Mouse (Mus musculus) intestine, embryonic 14.5 days (tissue): ENCODE measurements around the gene Vmn1r56. TPM values are rescaled to one million over a fixed set of nuclear protein-coding genes. Genes with fewer than 3 reads are reported as not detected.
"Not testable (repeated sequence)": the region's sequence is repeated elsewhere in the genome, so short reads cannot be mapped to it uniquely, and the experiment has no call there.

Experiments used
- ATAC-seq: fragments of 200-750 bp; cut with Nextera tagmentation; replicated peaks from 2 replicates; pipeline ENCODE4 v1.8.0; 2017; ENCODE audit warnings: low read depth, moderate number of reproducible peaks, moderate TSS enrichment, moderate library complexity; ENCODE audit not compliant: low FRiP score, low TSS enrichment
- DNase-seq: peaks from one replicate; pipeline ENCODE4 v3.0.0-alpha.2; 2018; ENCODE audit warnings: low spot score
- H3K27ac ChIP-seq: fragments of 300-500 bp; sonication (generic); 2 replicates; pipeline ENCODE4 v1.5.1; 2014; ENCODE audit warnings: low read depth, mild to moderate bottlenecking, control low read depth
- H3K27me3 ChIP-seq: fragments of 300-500 bp; sonication (generic); replicated peaks from 2 replicates; pipeline ENCODE4 v1.6.1; 2014; ENCODE audit warnings: low read length, control low read depth; ENCODE audit not compliant: control insufficient read depth, insufficient read depth
- H3K36me3 ChIP-seq: fragments of 300-500 bp; sonication (generic); 2 replicates; pipeline ENCODE4 v1.6.1; 2014; ENCODE audit warnings: low read length, control low read depth; ENCODE audit not compliant: control insufficient read depth, insufficient read depth
- H3K4me1 ChIP-seq: fragments of 300-500 bp; sonication (generic); replicated peaks from 2 replicates; pipeline ENCODE4 v1.6.1; 2014; ENCODE audit warnings: low read length, control low read depth, mixed read lengths; ENCODE audit not compliant: control insufficient read depth, insufficient read depth
- H3K4me2 ChIP-seq: fragments of 300-500 bp; sonication (generic); 2 replicates; pipeline ENCODE4 v1.6.1; 2014; ENCODE audit warnings: low read length
- H3K4me3 ChIP-seq: fragments of 300-500 bp; sonication (generic); 2 replicates; pipeline ENCODE4 v1.5.1; 2014; ENCODE audit warnings: low read depth, low read length, control low read depth, mixed read lengths
- H3K9ac ChIP-seq: fragments of 300-500 bp; sonication (generic); 2 replicates; pipeline ENCODE4 v1.6.1; 2014; ENCODE audit warnings: mild to moderate bottlenecking, low read length
- H3K9me3 ChIP-seq: fragments of 300-500 bp; sonication (generic); 2 replicates; pipeline ENCODE4 v1.6.1; 2016; ENCODE audit warnings: low read length, control low read depth; ENCODE audit not compliant: control insufficient read depth
- WGBS: fragments of 180-500 bp; shearing (Covaris S2); extraction: QIAGEN DNeasy Blood & Tissue Kit; methylation state at CpG from one replicate; pipeline ENCODE4 v1.1.7; 2014; 5-methylcytosine and 5-hydroxymethylcytosine counted together
- polyA plus RNA-seq: library from polyadenylated mRNA; unstranded; fragments of >200 nt; fragmentation: Nextera tagmentation; extraction: Ambion mirVana; gene quantifications from 2 replicates; pipeline ENCODE4 v1.2.1, GENCODE M21; 2014

The Vmn1r56 gene
- not detected in 2 replicates for polyA plus RNA-seq

- not testable (repeated sequence) for H3K4me2 ChIP-seq, DNase-seq, H3K9ac ChIP-seq, H3K9me3 ChIP-seq, H3K27me3 ChIP-seq, ATAC-seq, H3K27ac ChIP-seq, H3K4me3 ChIP-seq, H3K36me3 ChIP-seq, H3K4me1 ChIP-seq
These were observed at the start of gene Vmn1r56 for GRCm38 (mm10) chr7:5196647-5197046. Vmn1r56 (minus strand) TSS chr7:5196747.

- H3K4me2 ChIP-seq, H3K27me3 ChIP-seq, DNase-seq, H3K4me3 ChIP-seq, H3K27ac ChIP-seq, H3K4me1 ChIP-seq, H3K9ac ChIP-seq, ATAC-seq, H3K36me3 ChIP-seq, H3K9me3 ChIP-seq: not testable (repeated sequence)
- WGBS, result 71% methylated on average over 1 of the region's 1 CpGs
These were observed 21.6 kb upstream of the Vmn1r56 start, which contains the start of gene Vmn1r57 for GRCm38 (mm10) chr7:5218193-5218592. Vmn1r57 (plus strand) TSS chr7:5218493.

DNA sequence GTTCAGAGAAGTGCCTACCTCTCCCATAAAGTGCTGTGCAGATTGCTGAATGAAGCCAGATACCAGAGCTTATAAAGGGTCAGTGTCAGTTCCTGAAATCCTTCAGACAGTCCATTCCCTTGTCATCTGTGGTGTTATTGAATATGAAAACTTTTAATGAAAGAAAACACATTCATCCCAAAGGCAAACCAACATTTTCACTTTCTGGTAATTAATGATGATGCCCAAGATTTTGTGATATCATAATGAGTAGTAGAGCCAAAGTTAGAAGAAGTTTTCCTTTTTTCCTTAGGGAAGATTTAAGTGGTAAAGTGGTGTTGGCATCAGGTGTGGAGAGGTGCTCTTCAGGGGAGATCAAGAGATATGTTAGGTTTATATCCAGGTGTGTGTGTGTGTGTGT, 47.0 kb downstream of the Vmn1r56 start, which contains the start of gene Vmn1r55:
TSS of gene Vmn1r55 (minus strand) at position 101 of the 400 bp plus-strand sequence.
- not testable (repeated sequence) for ATAC-seq, DNase-seq, H3K27ac ChIP-seq, H3K9ac ChIP-seq, H3K4me1 ChIP-seq, H3K4me3 ChIP-seq, H3K9me3 ChIP-seq, H3K27me3 ChIP-seq, H3K4me2 ChIP-seq, H3K36me3 ChIP-seq

Other genes with a start within 250 kb of the Vmn1r56 start
- gene Sbk2, start 232.3 kb downstream of the Vmn1r56 start, polyA plus RNA-seq, result 0.23 and 0.26 TPM in 2 replicates
- 0.16 TPM in 1 of 2 replicates, not detected in the other for gene Sbk3, start 225.6 kb downstream of the Vmn1r56 start, polyA plus RNA-seq
- 30.6 and 35.4 TPM in 2 replicates for gene Zfp579, start 200.6 kb downstream of the Vmn1r56 start, polyA plus RNA-seq
- gene Zfp524, start 182.3 kb downstream of the Vmn1r56 start, polyA plus RNA-seq, result 15.7 and 16.0 TPM in 2 replicates
- 37.5 and 40.3 TPM in 2 replicates for gene Fiz1, start 182.1 kb downstream of the Vmn1r56 start, polyA plus RNA-seq
- 1.0 and 2.0 TPM in 2 replicates for gene Gm44973, start 181.3 kb downstream of the Vmn1r56 start, polyA plus RNA-seq
- gene Zfp865, start 176.4 kb downstream of the Vmn1r56 start, polyA plus RNA-seq, result 6.2 and 7.2 TPM in 2 replicates
- gene Ccdc106, start 176.2 kb downstream of the Vmn1r56 start, polyA plus RNA-seq, result 15.1 and 17.1 TPM in 2 replicates
- not detected in 2 replicates for gene 4632433K11Rik, start 162.6 kb downstream of the Vmn1r56 start, polyA plus RNA-seq
- gene Zfp784, start 158.3 kb downstream of the Vmn1r56 start, polyA plus RNA-seq, result 4.8 and 6.3 TPM in 2 replicates
- 38.3 and 40.1 TPM in 2 replicates for gene Zfp580, start 145.2 kb downstream of the Vmn1r56 start, polyA plus RNA-seq
- 129 and 133 TPM in 2 replicates for gene U2af2, start 134.6 kb downstream of the Vmn1r56 start, polyA plus RNA-seq
- 57.8 and 65.1 TPM in 2 replicates for gene Epn1, start 116.5 kb downstream of the Vmn1r56 start, polyA plus RNA-seq
- gene Rfpl4, start 79.8 kb downstream of the Vmn1r56 start, polyA plus RNA-seq, result not detected in 2 replicates
- gene Rasl2-9, start 70.8 kb downstream of the Vmn1r56 start, polyA plus RNA-seq, result 0.54 and 0.72 TPM in 2 replicates
- gene Vmn1r55, start 47.1 kb downstream of the Vmn1r56 start, polyA plus RNA-seq, result not detected in 2 replicates
- not detected in 2 replicates for gene Vmn1r57, start 21.7 kb upstream of the Vmn1r56 start, polyA plus RNA-seq
- gene Gm5065, start 153.8 kb upstream of the Vmn1r56 start, polyA plus RNA-seq, result not detected in 2 replicates
- gene Nlrp2, start 154.3 kb upstream of the Vmn1r56 start, polyA plus RNA-seq, result not detected in 2 replicates
- not detected in 2 replicates for gene Vmn1r58, start 216.6 kb upstream of the Vmn1r56 start, polyA plus RNA-seq